Mouse (Mus musculus) E14TG2a.4 (cell line): Measurements from ENCODE around the gene Ikbip.
A peak's percentile ranks its signal among the peaks of the same experiment; 100 is the strongest.

Experiments
- CTCF ChIP-seq: conservative IDR thresholded peaks from 2 replicates; pipeline ENCODE4 v1.5.1; 2014; ENCODE audit warnings: low read length
- NANOG ChIP-seq: IDR thresholded peaks from 2 replicates; pipeline ENCODE4 v1.6.1; 2014; ENCODE audit warnings: borderline replicate concordance, low read length, mixed read lengths

DNA sequence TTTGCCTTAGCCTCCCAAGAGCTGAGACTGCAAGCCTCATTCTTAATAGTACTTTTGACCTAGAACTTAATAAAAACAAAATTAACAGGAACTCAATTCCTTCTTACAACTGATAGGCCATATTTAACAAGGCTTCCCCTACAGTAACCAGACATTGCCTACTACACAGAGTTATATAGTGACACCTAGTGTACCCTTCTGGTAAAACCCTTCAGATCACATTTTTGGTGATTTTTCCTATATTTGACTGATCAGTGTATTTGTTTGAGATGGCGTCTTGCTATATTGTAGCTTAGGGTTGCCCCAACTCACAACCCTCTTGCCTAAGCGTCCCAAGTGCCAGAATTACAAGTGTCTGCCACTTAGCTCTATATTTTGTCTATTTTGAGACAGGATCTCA is 58.8 kb downstream of the Ikbip start:
- TF ChIP-seq CTCF (peak; percentile 64), NANOG (no peak)
